Mouse (Mus musculus): ENCODE results near the gene Aamdc. TPM values are rescaled to one million over a fixed set of nuclear protein-coding genes. Genes with fewer than 3 reads are reported as not detected.

Aamdc gene
- 10 to 100 TPM; 33.0 to 40.5 TPM for total RNA-seq (2021)
- long read RNA-seq, experiment 1, transcript Aamdc-206 (4 exons, 789 nt) = minor isoform, 10 of 30 reads
- long read RNA-seq, experiment 1, transcript Aamdc-213 (5 exons, 883 nt) = major isoform, 12 of 30 reads
- long read RNA-seq, experiment 1, partial matches to known transcripts = 0 of 30 reads
- long read RNA-seq, experiment 1, other reads (novel, unspliced or antisense) = 4 of 30 reads
- long read RNA-seq, experiment 2, transcript Aamdc-213 (5 exons, 883 nt) = major isoform, 13 of 29 reads
- long read RNA-seq, experiment 2, transcript Aamdc-206 (4 exons, 789 nt) = minor isoform, 7 of 29 reads
- long read RNA-seq, experiment 2, partial matches to known transcripts = 0 of 29 reads
- long read RNA-seq, experiment 2, other reads (novel, unspliced or antisense) = 3 of 29 reads

DNA sequence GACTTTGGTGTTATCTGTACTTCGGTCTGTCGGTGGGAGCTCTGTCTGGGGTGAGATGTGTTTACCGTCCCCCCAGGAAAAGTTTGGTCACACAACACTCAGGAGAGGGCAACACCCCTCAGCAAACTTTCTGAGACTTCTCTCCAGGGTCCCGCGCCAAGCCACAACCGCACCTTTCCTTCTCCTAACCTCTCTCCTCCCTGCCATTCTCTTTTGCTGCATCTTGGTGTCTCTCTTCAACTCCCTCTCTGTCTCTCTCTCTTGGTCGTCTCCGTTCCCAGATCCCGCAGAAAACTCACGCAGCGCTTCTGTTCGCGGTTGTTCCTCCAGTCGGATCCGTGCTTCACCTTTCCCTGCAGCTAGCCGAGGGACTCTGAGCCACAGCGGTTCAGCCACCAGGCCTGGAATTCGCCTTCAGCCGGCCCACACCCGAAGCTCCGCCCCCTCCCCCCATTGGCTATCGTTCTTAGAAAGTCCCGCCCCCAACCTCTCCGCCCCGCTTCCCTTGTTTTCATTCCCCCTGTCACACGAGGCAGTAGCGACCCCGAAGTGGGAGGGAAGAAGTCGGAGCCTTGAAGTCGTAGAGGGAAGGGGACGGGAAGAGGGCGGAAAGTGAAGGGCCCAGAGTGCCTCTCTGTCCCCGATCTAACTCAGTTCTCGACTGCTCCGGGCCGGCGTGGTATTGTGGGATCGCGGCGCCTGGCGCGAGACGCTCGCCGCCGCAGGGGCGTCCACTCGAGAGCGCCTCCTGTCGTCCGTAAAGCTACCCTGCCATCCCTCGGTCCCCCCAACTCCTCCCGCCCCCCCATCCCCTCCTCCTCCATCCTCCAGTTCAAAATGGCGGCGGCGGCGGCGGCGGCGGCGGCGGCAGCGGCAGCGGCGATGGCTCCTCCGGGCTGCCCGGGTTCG lies at the start of gene Aamdc, which contains the start of gene Rsf1:
Gene Aamdc, minus strand, starts transcription at position 431 of the 909 bp plus-strand sequence.
Gene Rsf1, plus strand, starts transcription at position 823 of the 909 bp plus-strand sequence.
- DNase-seq (ENCODE audit: low spot score in 2 of 2) = peak; percentile 91 to 93

DNA sequence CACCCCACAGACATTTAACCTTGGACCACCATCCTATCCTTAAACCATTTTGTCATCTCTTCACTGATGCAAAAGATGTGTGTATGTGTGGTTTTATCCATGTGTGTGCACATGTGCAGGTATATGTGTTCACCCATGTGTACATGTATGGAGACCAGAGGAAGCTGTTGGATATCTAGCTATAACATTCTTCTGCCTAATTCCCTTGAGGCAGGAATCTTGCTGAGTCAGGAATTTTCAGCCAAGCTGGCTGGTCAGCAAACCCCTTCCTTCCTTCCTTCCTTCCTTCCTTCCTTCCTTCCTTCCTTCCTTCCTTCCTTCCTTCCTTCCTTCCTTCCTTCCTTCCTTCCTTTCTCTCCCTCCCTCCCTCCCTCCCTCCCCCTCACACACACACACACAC lies 44.1 kb upstream of the Aamdc start:
- no peak for DNase-seq (ENCODE audit: low spot score in 2 of 2)

DNA sequence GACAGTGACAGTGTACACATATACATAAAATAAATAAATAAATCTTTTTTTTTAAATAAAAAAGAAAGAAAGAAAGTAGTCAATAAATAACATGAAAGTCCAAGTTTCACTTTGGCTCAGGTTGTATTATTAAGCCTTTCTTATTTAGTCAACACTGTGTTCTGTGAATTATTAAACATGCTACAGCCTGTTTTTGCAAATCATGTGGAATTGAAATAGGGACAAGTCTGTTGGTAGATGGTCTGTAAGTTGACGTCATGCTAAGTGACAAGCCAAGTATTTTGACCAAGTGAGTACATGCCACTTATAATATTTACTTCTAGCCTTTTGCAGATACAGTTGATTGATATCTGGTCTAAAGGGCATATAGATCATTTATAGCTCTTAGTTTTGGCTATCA lies 43.4 kb upstream of the Aamdc start:
- no peak for DNase-seq (ENCODE audit: low spot score in 2 of 2)

DNA sequence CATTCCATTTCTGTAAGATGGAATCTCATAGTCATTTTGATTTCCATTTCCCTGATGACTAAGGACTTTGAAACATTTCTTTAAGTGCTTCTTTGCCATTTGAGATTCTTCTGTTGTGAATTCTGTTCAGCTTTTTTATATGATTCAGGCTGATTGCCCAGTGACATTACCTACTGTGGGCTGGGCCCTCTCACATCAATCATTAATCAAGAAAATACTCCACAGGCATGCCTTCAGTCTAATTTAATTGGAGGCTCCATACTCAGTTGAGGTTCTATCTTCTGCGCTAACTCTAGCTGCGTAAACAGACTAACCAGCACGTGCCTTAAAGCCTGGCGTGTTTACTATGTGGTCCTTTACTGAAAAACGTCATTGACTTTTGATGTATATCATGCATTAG lies 42.0 kb upstream of the Aamdc start:
- no peak for DNase-seq (ENCODE audit: low spot score in 2 of 2)

DNA sequence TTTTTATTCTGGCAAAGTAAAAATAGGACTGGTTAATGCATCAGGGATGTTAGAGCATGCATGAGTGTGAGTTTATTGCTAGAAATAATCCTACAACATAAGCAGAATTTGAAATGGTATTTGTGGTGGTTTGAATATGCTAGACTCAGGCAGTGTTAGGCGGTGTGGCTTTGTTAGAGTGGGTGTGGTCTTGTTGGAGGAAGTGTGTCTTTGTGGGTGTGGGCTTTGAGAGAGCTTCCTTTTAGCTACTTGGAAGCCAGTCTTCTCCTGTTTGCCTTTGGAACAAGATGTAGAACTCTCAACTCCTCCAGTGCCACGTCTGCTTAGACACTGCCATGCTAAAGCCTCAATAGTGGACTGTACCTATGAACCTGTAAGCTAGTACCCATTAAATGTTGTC lies 19.3 kb upstream of the Aamdc start:
- no peak for DNase-seq (ENCODE audit: low spot score in 2 of 2)

DNA sequence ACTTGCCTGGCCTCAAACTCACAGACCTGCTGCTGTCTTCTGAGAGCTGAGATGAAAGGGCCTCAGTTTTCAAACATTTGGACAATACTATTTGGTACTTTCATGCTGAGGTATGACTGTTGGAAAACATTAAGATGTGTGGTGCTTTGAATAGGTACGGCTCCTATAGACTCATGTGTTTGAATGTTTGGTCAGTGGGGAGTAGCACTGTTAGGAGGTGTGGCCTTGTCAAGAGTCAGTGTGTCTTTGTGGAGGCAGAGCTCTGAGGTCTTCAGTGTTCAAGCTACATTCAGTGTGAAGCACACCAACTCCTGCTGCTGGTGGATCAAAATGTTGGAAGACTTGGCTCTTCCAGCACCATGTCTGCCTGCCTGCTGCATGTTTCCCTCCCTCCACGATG lies 14.2 kb upstream of the Aamdc start:
- DNase-seq (ENCODE audit: low spot score in 2 of 2) = no peak

DNA sequence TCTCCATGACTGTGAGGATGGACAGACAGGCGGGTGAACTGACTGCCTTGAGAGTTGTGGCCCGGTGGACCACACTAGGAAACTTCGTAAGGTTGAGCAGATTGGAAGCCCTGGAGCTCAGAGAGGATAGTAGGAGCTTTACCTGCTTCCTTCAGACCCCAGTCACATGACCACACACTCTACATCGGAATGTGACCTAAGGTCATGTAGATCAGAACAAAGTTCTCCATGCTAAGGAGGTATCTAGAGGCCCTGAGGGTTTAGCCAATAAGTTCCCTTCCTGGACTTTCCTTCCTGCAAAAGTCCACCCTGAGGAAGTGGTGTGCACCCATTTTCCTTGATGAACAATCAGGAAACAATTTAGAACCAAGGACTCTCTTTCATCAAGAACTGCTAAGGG lies 13.1 kb upstream of the Aamdc start:
- no peak for DNase-seq (ENCODE audit: low spot score in 2 of 2)

DNA sequence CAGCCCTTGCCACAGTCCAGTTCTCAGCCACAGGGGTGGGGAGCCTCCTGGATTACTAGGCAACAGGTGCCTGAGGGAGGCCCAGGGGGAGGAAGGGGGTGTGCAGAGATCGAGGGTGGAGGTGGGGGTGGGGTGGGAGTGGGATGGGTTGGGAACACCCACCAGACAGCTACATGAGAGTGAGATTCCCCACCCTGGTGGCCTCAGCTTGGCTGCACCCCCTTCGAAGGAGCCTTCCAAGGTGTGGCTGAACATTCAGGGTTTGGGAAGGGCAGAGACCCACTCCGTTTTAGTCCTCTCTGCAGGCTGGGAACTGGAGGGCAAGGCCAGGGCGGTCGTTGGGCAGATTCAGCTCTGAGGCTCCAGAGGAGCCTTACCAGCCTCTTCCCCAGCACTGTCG lies 12.0 kb upstream of the Aamdc start:
- DNase-seq (ENCODE audit: low spot score in 2 of 2) = no peak

DNA sequence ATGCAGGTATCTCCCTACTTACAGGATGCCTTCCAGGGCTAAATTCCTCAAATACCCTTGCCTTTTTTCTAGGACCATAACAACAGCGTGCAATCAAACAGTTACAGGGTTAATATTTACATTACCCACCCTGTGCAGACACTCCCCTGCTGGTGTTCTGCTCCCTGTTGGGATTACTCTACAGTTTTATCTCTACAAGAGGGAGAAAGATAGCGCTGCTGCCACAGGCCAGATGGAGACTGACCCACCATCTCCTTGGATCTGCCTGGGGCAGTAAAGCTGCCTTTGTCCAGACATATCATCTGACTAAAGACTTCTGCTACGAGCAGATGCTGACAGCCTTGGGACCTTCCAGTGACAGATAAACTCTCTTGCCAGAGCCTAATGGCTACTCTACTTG lies 11.2 kb upstream of the Aamdc start:
- no peak for DNase-seq (ENCODE audit: low spot score in 2 of 2)

DNA sequence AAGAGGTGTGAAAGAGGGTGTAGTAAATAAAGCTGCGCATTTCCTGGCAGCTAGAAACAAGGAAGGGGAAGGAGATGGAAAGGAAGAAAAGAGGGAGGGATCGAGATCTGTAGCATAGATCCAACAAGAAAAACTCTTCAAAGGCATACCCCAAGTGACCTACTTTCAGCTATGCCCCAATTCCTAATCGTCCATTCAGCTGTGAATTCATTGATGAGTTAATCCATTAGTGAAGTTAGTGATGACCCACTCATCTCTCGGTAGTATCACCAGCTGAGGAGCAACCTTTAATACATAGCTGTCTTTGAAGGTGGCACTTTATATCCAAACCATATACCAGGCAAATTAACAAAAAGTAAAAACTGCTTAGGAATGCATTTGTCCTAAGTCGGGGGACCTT lies 9.2 kb upstream of the Aamdc start:
- no peak for DNase-seq (ENCODE audit: low spot score in 2 of 2)

DNA sequence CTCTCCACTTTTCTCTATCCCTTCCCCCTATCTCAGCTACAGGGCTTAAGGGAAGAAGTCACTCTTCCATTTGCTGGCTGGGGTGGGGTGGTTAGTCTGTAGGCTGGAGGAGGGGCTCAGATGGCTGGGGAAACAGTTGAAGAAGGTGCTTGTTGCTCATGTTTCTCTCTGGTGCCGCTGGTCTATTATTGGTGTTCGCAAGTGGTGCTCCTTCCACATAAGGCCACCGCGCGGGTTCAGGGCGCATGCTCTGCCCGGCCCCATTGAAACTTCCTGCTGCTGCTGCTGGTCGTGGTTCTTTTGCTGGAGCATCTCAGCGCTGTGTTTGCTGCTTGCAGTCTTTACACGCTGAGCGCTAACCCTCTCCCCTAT lies 1.5 kb upstream of the Aamdc start:
- peak; percentile 77 to 87 for DNase-seq (ENCODE audit: low spot score in 2 of 2)

DNA sequence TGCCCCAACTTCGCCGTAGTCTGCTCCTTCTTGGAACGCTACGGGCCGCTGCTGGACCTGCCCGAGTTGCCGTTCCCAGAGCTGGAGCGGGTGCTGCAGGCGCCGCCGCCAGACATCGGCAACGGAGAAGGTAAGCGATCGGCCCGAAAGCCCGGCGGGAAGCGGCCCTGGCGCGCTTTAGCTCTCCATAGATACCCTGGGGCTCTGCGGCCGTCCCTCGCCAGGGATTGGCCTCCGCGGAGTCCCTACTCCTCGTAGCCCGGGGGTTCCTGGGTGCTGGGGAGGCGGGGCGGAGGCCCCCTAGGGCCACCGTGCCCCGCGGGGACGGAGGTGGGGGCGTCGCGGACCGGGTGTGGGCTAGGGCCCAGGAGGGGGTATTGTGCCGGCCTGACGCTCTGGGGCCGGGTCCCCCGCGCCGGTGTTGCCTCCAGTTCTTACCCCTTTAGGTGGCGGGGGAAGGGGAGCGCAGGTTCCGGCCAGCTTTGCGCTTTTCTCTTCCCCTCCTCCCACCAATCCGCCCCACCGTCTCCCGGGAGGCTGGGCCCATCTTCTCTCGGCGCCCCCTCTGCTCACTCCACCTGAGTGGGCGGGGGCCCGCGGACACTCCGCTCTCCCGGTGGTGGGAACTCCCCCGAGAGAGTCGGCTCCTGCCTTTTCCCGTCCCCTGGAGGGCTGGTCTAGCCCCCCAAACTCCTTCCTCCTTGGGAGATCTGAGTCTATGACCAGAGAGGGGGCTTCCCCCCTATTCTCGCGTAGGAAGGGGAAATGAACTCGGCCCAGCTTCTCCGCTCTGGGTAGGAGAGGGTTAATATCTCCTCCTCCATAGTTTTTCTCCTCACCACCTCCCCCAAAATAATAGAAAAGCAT lies 912 bp upstream of the Aamdc start:
- peak; percentile 42 to 46 for DNase-seq (ENCODE audit: low spot score in 2 of 2)

DNA sequence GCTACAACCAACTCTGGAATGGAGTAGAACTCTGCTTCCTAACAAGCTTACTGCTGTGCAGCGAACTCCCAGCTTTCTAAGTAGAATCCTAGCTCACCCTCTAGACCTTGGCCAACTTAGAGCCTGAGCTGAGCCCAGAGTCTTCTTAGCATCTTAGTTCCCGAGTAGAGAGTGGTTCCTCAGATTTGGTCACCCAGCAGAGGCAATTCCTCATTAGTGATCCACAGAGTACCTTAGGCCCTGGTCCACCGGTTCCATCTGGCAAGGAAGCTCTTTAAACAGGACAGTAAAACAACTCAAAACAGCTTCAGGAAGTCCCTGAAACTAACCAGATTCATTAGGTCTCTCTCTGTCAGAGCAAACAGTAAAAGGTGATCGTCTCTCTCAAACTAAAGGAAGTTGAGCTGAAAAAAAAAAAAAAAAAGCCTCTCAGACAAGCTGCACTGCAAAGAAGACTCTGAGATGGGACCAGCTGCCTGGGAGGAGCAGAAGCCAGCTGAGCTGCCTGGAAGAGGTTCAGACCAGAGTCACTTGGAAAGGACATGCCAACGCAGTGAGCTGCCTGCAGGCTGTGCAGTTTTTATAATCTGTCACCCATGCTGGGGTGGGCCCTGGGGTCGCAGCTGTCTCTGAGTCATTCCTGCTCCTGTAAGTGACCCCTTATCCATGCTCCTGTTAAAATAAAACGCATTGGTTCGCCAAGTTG lies 783 bp downstream of the Aamdc start:
- peak; percentile 4 to 47 for DNase-seq (ENCODE audit: low spot score in 2 of 2)

DNA sequence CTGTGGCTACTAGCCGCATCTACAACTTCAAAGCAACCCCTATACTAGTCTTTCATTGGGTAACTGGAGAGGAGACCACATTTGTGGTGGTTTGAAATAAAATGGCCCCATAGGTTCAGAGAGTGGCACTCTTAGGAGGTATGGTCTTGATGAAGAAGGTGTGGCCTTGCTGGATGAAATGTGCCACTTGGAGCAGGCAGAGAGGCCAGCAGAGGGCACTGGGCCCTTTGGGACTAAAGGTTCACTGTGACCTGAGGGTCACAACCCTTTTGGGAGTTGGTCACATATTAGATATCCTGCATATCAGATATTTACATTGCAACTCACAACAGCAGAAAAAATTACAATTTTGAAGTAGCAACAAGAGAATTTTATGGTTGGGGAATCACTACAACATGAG lies 8.9 kb downstream of the Aamdc start:
- DNase-seq (ENCODE audit: low spot score in 2 of 2) = no peak

DNA sequence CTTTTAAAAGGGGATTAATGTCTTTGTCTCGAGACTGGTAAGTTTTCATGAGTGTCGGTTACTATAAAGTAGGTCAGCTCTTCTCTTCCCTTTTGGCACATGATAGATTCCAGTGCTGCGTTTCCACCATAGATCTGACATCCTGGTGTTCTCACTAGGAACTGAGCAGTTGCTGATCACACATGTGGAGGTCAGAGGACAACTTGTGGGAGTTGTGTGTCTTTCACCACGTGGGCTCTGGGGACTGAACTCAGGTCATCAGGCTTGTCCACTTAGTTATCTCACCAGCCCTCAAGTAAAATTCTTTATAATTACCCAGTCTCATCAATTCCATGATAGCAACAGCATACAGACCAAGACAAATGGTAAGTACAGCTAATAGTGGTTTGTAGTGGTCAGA lies 9.9 kb downstream of the Aamdc start:
- DNase-seq (ENCODE audit: low spot score in 2 of 2) = no peak

DNA sequence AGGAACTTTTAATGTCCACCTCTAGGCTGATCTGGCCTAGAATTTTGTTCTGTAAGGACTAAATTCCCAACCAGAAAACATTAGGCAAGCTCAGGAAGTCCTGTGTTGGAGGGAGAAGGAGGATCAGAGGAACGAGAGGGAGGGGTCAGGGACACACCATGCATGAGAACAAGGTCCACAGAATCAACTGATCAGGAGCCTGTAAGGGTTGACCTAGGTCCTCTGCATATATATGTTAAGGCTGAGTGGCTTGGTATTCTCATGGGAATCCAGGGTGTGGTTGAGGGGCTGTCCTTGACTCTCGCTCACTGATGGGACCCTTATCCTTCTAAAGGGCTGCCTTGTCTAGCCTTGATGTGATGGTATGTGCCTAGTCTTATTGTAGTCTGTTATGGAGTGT lies 15.7 kb downstream of the Aamdc start:
- no peak for DNase-seq (ENCODE audit: low spot score in 2 of 2)

DNA sequence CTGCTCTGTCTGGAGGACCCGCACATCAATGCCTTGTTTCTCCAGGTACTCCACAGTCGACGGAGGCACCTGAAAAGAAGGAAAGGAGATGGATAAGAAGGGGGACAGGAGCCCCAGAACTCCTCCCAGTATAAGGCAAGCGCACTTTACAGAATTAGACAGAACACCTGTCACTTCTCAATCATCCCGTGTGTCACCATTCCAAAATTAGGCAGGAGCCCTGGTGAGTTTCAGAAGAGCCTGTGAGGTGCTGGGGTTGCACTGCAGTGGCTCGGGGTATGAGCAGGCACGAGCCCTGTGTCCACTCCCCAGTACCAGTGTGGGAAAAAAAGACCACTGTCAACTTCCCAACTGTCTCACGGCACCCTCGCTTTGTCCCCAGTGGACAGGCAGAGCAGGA lies 28.6 kb downstream of the Aamdc start:
- no peak for DNase-seq (ENCODE audit: low spot score in 2 of 2)

DNA sequence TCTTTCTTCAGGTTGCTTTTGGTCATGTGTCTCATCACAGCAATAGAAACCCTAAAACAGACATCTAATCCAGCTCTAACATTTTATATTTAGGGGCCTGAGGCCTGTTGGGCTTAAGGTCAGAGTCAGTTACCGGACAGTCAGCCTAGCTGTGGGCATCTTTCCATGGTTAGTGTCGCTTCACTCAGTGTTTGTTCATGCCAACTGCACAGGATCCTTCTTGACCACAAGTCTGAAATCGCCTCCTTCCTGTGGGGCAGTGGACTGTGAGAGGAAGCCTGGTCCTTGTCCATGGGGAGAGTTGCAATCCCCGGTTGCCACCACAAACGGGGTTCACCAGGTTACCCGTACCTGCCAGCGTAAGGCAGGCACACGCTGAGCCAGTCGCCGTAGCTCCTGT lies 30.0 kb downstream of the Aamdc start:
- DNase-seq (ENCODE audit: low spot score in 2 of 2) = no peak

DNA sequence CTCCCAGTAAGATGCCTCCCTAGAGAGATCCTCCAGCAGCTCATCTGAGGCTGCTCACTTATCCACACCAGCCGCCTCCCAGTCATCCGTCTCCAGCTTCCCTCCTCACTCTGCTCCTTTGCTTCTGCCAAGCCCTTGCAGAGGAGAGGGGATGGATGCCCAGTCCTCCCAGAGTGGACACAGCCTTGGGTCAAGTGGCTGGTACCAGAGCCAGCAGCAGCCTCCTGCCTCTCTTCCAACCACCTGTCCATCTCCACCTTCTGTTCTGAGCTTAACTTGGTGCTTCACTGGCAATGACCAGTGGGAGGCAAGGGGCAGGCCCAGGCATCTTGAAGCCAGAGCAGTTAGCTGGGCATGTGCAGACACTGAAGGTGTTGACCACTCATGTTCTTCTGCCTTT lies 32.8 kb downstream of the Aamdc start:
- no peak for DNase-seq (ENCODE audit: low spot score in 2 of 2)

DNA sequence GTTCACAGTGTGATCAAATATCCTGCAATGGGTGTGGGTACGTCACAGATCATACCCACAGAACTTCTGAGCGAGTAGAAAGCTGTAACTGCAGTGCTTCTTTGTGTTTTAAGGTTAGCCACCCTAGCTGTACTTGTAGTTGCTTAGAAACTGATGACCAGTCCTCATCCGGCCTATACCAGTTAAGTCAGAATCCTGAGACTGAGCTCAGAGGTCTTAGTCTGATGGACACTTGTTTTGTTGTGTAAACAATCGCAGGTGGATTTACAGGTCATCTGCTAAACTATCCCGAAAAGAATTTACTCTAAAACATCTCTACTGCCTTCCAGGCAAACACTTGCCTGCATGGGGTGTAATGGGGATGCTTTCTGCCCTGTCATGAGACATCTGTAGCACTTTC lies 42.7 kb downstream of the Aamdc start:
- no peak for DNase-seq (ENCODE audit: low spot score in 2 of 2)

DNA sequence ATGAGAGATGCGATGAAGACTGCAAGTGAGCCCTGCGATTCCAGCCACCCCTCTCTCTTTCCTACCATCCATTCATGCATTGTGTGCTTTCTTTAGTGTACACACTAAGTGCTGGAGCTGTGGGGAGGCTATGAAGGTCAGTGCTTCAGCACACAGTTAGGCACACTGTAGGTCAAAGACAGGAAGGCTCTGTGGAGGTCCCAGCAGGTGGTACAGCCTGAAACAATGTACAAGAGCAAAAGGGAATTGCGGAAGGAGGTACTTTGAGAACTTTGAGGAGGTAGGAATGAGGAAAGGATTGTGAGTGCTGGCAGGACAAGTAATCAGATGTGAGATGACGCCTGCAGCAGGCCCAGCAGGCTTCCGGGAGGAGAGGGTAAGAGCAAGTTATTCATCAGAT lies 43.8 kb downstream of the Aamdc start:
- DNase-seq (ENCODE audit: low spot score in 2 of 2) = no peak
